Mouse (Mus musculus) adrenal gland, adult 8-10 months (tissue): ENCODE measurements around the gene Ankrd35. TPM values are rescaled to one million over a fixed set of nuclear protein-coding genes. Genes with fewer than 3 reads are reported as not detected.
"Not testable (repeated sequence)": the region's sequence is repeated elsewhere in the genome, so short reads cannot be mapped to it uniquely, and the experiment has no call there.

ENCODE experiments used
- DNase-seq: peaks from one replicate; pipeline ENCODE4 v3.0.0; 2022
- total RNA-seq, 4 experiments: library from RNA; stranded (reverse); gene quantifications; 2 replicates each; pipeline ENCODE4 v1.2.4; 2022

Ankrd35 gene
- 1 to 10 TPM; 3.1 to 9.9 (median 5.0) TPM for total RNA-seq

- DNase-seq, result peak; percentile 78
Observed at GRCm38 (mm10) chr3:96669727-96670468, at the start of gene Ankrd35. Gene Ankrd35 (plus strand): TSS chr3:96670131.

- no peak for DNase-seq
Observed at GRCm38 (mm10) chr3:96623201-96623600, 46.7 kb upstream of the Ankrd35 start.

DNA sequence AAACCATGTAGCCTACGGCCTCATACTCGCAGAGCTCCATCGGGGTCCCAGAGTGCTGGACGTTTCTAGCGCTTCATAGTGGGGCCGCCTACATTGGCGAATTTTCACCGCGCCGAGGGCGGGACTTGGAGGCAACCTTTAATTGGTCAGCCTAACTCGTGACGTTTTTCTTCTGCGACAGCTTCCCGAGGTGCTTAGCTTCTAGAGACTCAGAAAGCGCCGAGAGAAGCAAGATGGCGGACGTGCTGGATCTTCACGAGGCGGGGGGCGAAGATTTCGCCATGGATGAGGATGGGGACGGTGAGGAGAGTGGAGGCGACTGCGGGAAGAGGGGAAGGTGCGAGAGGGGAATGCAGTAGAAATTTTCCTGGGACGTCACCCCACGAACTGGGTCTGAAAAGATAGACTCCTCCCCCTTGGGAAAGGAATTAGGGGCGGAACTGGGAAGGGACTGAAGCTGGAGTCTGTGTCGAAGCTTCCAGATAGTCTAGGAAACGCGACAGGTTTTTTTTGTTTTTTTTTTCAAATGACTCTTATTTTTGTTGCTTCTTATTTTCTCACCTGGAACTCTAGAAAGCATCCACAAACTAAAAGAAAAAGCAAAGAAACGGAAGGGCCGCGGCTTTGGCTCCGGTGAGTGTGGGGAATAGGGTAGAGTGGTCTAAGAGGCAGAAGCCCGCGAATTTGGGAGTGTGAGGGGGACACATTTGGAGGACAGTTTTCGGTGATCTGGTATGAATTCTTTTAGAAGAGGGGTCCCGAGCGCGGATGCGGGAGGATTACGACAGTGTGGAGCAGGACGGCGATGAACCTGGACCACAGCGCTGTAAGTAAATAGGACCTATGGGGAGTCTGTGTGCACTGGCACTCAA is 40.0 kb upstream of the Ankrd35 start, which contains the start of gene Rbm8a:
Gene Rbm8a (plus strand): TSS at position 205 of the 872 bp plus-strand sequence.
- DNase-seq, result peak; percentile 95

GRCm38 (mm10) chr3:96632058-96632457 is 37.9 kb upstream of the Ankrd35 start:
- no peak for DNase-seq

DNA sequence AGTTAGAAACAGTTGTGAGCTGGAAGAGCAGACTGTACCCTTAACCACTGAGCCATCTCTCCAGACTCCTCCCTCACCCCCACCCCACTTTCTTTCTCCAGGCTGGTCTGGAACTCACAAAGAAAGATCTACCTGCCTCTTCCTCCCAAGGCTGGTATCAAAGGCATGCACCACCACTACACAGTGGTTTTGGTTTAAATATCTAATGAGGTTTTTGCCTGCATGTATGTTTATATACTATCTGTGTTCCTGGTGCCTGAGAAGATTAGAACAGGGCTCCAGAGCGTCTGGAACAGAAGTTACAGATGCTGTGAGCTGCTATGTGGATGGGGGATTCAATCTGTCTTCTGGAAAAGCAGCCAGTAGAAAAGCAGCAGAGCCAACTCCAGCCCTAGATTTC is 35.9 kb upstream of the Ankrd35 start:
- DNase-seq, result no peak

DNA sequence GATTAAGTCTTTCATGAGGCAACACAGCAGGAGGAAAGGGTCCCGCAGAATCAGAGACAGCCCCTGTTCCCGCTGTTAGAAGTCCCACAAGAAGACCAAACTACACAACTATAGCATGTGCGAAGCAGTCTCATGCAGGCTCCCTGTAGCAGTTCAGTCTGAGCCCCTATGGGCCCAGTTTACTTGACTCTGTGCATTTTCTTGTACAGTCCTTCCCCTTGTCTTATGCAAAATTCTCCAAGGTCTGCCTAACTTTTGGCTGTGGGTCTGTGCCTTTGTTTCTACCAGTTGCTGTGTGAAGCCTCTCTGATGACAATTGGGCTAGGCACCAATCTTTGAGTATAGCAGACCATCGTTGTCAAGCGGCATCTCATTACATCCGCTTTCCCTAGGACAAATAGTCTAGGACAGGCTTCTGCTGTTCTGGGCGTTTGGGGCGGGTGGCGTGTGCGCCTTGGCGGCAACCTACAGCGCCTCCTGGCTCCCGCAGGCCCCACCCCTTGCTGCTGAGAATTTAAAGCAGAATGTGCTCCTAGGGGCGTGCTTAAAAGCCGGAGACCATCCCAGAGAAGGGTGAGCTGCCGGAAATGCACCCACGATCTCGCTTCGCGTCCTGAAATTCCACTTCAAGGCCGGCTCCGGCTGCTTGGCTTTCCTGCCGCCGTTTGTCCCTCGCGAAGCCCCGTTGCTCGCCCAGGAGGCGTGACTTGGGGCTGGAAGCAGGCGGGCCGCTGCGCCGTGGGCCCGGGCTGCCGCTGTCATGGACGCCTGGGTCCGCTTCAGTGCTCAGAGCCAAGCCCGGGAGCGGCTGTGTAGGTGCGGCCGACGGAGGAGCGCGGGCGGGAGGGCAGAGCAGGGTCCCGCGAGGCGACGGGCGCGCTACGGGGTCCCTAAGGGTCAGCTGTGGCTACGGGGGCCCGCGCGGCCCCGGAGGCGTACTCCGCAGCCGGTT is 34.7 kb upstream of the Ankrd35 start, which contains the start of the genes Pex11b and Gm42957:
Gene Pex11b (plus strand): TSS at position 449 of the 952 bp plus-strand sequence.
Gene Gm42957 (plus strand): TSS at position 547 of the 952 bp plus-strand sequence.
- DNase-seq, result peak; percentile 87

DNA sequence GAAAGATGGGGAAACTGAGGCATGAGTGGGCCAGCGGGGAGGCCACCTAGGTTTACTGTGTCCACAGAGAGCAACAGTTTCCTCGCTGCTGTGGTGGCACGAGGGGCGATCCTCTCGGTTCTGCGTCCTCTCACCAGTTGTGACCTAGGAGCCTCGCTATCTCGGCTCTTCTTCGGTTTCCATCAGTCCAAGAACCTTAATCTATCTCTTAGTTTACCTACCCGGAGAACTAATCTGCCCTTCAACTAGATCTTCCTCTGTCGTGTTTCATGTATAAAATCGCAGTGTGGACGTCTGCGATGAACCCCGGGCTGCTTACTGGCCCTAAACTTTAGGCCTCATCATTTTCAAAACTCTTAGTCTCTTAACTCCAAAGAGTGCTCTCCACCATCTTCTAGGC is 34.0 kb upstream of the Ankrd35 start:
- no peak for DNase-seq

DNA sequence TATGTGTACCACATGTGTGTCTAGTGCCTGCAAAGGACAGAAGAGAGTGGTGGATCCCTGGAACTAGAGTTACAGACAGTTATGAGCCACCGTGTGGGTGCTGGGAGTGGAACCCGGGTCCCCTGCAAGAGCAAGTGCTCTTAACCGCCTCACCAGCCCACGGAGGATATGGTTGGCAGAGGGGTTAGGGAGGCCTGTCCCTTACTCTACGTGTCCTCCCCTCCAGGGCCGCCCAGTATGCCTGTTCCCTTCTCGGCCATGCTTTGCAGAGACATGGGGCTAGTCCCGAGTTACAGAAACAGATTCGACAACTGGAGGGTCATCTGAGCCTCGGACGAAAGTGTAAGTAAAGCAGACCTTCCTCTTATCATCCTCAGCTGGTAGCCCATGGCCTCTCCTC is 33.5 kb upstream of the Ankrd35 start:
- DNase-seq, result no peak

- DNase-seq, result peak; percentile 50
Observed at GRCm38 (mm10) chr3:96639219-96639618, 30.7 kb upstream of the Ankrd35 start.

- DNase-seq, result peak; percentile 9
Observed at GRCm38 (mm10) chr3:96645018-96645649, 24.8 kb upstream of the Ankrd35 start, which contains the start of gene Itga10. Gene Itga10 (plus strand): TSS chr3:96645584.

DNA sequence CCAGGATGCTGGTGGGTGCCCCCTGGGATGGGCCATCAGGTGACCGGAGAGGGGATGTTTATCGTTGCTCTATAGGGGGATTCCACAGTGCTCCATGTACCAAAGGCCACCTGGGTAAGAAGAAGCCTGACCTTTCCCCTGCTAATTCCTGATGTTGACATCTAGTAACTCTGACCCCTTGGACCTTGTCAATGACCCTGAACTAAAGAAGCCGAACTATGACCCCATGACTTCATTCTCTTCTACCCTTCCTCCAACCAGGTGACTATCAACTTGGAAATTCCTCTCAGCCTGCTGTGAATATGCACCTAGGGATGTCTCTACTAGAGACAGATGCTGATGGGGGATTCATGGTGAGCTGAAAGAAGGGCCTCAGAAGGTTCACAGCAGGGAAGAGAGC is 22.6 kb upstream of the Ankrd35 start:
- no peak for DNase-seq

DNA sequence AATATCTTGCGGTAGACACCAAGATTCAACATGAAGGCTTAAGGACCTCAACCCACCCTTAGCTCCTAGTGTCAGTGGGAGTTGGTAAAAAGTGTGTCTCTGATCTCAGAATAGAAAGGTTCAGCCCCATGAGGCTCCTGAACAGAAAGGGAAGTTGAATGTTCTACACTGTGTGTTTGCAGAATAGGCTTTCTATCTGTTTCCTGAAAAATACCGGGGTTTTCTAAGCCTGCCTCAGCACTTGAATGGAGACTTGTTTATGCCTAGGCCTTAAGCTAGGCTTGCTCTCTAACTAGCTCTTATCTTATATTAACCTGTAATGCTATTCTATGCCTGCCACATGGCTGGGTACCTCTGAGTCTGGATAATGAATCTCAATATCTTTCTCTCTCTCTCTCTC is 9.0 kb upstream of the Ankrd35 start:
- DNase-seq, result no peak

- DNase-seq, result no peak
Observed at GRCm38 (mm10) chr3:96662731-96663316, 7.1 kb upstream of the Ankrd35 start.

DNA sequence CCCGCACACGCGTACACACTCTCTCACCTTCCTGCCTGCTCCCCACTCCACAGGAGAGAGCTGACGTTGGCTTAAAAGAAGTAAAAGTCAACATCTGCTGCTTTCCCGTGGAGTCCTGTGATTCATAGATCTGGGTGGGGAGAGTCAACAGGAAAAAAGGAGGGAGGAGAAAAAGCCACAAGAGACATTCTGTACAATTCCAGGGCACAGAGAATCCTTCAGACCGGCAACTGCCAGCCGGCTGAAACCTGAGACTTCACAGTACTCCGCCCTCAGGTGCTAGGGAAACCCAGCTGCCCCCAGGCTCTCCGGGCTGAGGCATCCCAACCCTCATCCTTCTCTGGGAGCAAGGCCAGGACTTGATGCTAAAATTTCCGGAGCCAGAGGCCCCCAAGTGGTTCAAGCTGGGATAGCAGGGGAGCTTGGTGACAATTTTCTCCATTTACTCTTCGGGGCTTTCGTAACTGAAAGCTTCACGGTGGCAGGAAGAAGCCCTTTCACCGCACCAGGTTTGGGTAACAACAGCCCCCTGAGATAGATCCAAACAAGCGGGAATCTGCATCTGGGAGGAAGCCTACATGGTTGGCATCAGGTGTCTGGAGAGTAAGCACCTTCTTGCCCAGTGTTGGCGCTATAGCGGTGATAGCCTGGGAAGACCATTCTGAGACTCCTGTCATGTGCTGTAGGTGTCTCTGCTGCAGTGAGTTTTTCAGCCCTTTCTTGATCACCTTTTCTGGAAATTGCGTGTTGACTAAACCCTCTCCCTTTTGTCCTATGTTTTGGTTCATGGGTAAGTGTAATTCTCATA is 6.3 kb upstream of the Ankrd35 start:
- peak; percentile 60 for DNase-seq

DNA sequence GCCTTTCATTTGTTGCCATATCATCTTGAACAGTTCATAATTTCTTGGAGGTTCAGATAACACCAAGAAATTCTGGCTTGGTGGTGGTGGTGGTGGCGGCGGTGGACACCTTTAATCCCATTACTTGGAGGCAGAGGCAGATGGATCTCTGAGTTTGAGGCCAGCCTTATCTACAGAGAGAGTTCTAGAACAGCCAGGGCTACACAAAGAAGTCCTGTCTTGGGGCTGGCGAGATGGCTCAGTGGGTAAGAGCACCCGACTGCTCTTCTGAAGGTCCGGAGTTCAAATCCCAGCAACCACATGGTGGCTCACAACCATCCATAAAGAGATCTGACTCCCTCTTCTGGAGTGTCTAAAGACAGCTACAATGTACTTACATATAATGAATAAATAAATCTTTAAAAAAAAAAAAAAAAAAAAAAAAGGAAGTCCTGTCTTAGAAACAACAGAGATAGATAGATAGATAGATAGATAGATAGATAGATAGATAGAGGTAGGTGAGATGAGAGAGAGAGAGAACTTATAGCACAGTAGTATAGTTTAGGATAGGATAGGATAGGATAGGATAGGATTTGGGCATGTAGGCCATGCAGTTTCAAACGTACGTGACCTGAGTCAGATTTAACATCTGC is 4.1 kb upstream of the Ankrd35 start:
- not testable (repeated sequence) for DNase-seq

- no peak for DNase-seq
Observed at GRCm38 (mm10) chr3:96666916-96667315, 3.0 kb upstream of the Ankrd35 start.

GRCm38 (mm10) chr3:96667316-96667715 is 2.6 kb upstream of the Ankrd35 start:
- DNase-seq, result no peak

- no peak for DNase-seq
Observed at GRCm38 (mm10) chr3:96668424-96669067, 1.4 kb upstream of the Ankrd35 start.

- DNase-seq, result no peak
Observed at GRCm38 (mm10) chr3:96671519-96671918, 1.6 kb downstream of the Ankrd35 start.
